Mouse (Mus musculus) liver, embryonic 16.5 days (tissue): ENCODE results near the gene Ppig. TPM values are rescaled to one million over a fixed set of nuclear protein-coding genes. Genes with fewer than 3 reads are reported as not detected.

Experiments
- ATAC-seq: fragments of 200-750 bp; cut with Nextera tagmentation; 2 replicates; pipeline ENCODE4 v1.8.0; 2017; ENCODE audit warnings: low read depth, mild to moderate bottlenecking, moderate number of reproducible peaks, moderate library complexity
- H3K27ac ChIP-seq: fragments of 300-500 bp; sonication (generic); 2 replicates; pipeline ENCODE4 v1.5.1; 2014; ENCODE audit warnings: mild to moderate bottlenecking, low read length
- H3K27me3 ChIP-seq: fragments of 300-500 bp; sonication (generic); 2 replicates; pipeline ENCODE4 v1.6.1; 2014; ENCODE audit warnings: low read depth, low read length, mixed read lengths; ENCODE audit not compliant: control insufficient read depth, insufficient read depth
- H3K36me3 ChIP-seq: fragments of 300-500 bp; sonication (generic); 2 replicates; pipeline ENCODE4 v1.6.1; 2014; ENCODE audit warnings: mild to moderate bottlenecking; ENCODE audit not compliant: control insufficient read depth, insufficient read depth
- H3K4me1 ChIP-seq: fragments of 300-500 bp; sonication (generic); 2 replicates; pipeline ENCODE4 v1.6.1; 2014; ENCODE audit warnings: low read depth, low read length, mixed read lengths; ENCODE audit not compliant: control insufficient read depth
- H3K4me2 ChIP-seq: fragments of 300-500 bp; sonication (generic); 2 replicates; pipeline ENCODE4 v1.6.1; 2014; ENCODE audit warnings: low read depth, low read length, mixed read lengths
- H3K4me3 ChIP-seq: fragments of 300-500 bp; sonication (generic); 2 replicates; pipeline ENCODE4 v1.5.1; 2014; ENCODE audit warnings: low read depth, mild to moderate bottlenecking, low read length
- H3K9ac ChIP-seq: fragments of 300-500 bp; sonication (generic); 2 replicates; pipeline ENCODE4 v1.6.1; 2014; ENCODE audit warnings: low read depth, low read length
- H3K9me3 ChIP-seq: fragments of 300-500 bp; sonication (generic); replicated peaks from 2 replicates; pipeline ENCODE4 v1.6.1; 2016; ENCODE audit warnings: low read length; ENCODE audit not compliant: control insufficient read depth
- WGBS: fragments of 180-500 bp; shearing (Covaris S2); extraction: QIAGEN DNeasy Blood & Tissue Kit; methylation state at CpG from one replicate; pipeline ENCODE4 v1.1.7; 2014; ENCODE audit not compliant: insufficient replicate concordance; 5-methylcytosine and 5-hydroxymethylcytosine counted together
- polyA plus RNA-seq: library from polyadenylated mRNA; unstranded; fragments of >200 nt; fragmentation: Nextera tagmentation; extraction: Ambion mirVana; gene quantifications from 2 replicates; pipeline ENCODE4 v1.2.1, GENCODE M21; 2015

Gene Ppig
- polyA plus RNA-seq, 1 experiment from 2014 or later: 45.7 TPM

DNA sequence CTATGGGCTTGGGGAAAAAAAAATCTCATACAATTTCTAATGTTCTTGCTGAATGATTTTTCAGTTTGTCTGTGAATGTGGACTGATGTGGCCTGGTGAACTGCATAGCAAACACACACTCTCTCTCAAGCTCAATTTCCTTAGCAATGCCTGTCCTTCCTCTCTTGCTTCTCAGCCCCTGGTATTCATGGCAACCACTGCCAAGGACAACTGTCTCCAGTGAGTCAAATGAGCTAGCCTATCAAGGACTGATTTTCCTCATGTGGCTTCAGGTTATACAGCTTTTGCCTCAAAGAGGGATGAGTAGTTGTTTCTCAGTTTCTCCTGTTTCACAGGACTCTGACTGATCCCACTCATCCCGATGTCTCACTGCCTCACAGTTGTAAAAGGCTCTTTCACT lies 3.2 kb upstream of the Ppig start:
- no peaks in the 10 kb centered on the region for H3K9me3 ChIP-seq
- H3K36me3 ChIP-seq: no peaks in the 10 kb centered on the region
- ATAC-seq: no peak
- H3K4me2 ChIP-seq: no peak overlapping the region
- 65% methylated on average over 1 of the region's 1 CpGs for WGBS
- H3K9ac ChIP-seq: no peak overlapping the region
- H3K4me3 ChIP-seq: no peak overlapping the region
- H3K27me3 ChIP-seq: no peaks in the 10 kb centered on the region; the same call in 1 of the 2 replicates
- peaks cover 5% of the 10 kb centered on the region for H3K4me1 ChIP-seq
- no peak overlapping the region for H3K27ac ChIP-seq

DNA sequence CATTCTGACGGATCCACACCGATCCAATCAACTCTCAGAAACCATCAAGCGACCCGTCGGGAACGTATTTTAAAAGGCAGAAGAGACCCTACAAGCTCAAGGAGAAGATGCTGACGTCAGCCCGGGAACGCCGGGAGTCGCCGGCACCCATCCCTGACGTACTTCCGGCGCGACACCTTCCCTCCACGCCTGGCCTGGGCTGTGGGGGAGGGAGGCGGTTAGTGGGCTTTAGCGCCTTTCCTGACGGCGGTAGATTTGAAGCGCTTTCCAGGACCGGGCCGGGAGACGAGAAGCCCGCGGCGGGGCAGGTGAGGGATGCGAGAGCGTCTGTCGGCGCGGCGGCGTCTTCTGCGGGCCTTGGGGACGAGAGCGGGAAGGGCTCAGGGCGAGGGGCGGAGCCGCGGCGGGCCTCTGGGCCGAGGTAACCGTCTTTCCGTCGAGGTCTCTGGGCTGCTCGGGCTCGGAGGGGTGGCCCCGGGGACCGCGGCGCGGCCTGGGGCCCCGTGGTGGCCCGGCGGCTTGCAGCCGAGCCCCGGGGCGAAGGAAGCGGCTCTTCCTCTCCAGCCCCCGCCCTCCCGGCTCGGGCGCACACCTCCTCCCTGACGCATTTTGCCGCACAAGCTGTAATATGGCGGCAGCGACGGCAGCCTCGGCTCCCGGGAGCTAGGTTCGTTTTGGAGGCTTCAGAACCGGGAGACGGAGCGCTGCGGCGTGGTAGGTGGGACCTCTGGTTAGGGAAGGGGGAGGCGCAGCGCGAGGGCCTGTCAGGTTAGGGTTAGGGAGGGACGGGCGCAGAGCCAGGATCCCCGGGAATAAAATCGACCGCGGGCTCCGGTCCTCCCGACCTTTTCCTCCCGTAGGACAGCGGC lies 539 bp downstream of the Ppig start:
- H3K36me3 ChIP-seq: no peaks in the 10 kb centered on the region
- peak overlapping the region; percentile 83 for H3K4me3 ChIP-seq
- WGBS: under 1% methylated on average over 79 of the region's 91 CpGs
- peak overlapping the region; percentile 80 for H3K9ac ChIP-seq
- H3K4me2 ChIP-seq: peak overlapping the region; percentile 88
- no peaks in the 10 kb centered on the region; the same call in 1 of the 2 replicates for H3K27me3 ChIP-seq
- H3K9me3 ChIP-seq: no peaks in the 10 kb centered on the region
- peak overlapping the region; percentile 82 for H3K27ac ChIP-seq
- peaks cover 7% of the 10 kb centered on the region for H3K4me1 ChIP-seq
- peak; percentile 88 for ATAC-seq

DNA sequence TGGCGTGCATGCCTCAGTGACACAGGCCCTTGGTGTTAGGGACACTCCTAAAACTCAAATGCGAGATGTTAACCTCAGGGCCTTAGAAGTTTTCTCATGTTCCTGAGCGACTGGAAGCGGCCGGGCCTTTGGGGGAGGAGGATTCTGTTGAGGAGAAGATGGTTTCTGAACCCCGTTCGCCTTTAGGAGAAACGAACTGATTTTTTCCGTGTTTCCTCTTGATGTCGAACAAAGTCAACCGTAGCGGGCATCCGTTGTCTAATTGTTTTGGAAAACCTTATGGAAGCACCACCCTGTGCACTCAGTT lies 1.1 kb downstream of the Ppig start:
- H3K4me1 ChIP-seq: peaks cover 7% of the 10 kb centered on the region
- H3K27me3 ChIP-seq: no peaks in the 10 kb centered on the region; the same call in 1 of the 2 replicates
- peak overlapping the region; percentile 83 for H3K4me3 ChIP-seq
- H3K4me2 ChIP-seq: peak overlapping the region; percentile 70
- peak overlapping the region; percentile 82 for H3K27ac ChIP-seq
- WGBS: 0% methylated on average over 13 of the region's 13 CpGs
- peak overlapping the region; percentile 80 for H3K9ac ChIP-seq
- no peaks in the 10 kb centered on the region for H3K9me3 ChIP-seq
- ATAC-seq: no peak
- H3K36me3 ChIP-seq: no peaks in the 10 kb centered on the region

DNA sequence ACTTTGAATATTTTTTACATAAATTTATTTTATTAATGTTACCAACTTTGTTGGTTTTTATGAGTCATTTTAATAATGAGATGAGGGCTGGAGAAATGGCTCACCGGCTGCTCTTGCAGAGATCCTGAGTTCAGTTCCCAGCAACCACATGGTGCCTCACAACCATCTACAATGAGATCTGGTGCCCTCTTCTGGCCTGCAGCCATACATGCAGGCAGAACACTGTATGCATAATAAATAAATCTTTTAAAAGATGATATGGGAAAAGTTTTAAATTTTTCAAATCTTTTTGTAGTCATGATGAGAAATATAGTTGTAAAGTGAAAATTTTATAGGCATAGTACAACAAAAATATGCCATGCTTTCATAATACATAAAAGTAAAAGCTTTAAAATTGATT lies 22.7 kb downstream of the Ppig start:
- no peak for ATAC-seq
- no peak overlapping the region for H3K27ac ChIP-seq
- peaks cover 39% of the 10 kb centered on the region for H3K36me3 ChIP-seq
- H3K4me3 ChIP-seq: no peak overlapping the region
- WGBS: 83% methylated on average over 1 of the region's 1 CpGs
- no peaks in the 10 kb centered on the region for H3K4me1 ChIP-seq
- H3K27me3 ChIP-seq: no peaks in the 10 kb centered on the region
- H3K4me2 ChIP-seq: no peak overlapping the region
- H3K9ac ChIP-seq: no peak overlapping the region
- H3K9me3 ChIP-seq: no peaks in the 10 kb centered on the region; the same call in 1 of the 2 replicates

DNA sequence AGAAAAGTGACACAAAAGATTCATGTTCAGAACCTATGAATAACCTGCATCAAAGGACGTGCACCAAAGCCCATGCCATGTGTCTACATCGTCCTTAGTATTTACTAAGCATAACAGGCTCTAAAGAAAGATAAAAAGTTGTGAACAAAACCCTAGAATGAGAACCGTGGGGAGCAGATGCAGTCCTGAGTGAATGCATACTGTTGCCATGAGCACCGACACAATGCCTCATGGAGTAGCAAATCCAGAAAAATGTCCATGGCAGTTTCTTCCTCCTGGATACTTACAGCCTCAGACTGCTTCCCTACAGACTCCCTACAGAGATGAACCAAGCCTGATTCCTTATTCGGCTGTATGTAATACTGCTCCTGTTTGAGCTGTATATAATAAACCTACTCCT lies 38.6 kb downstream of the Ppig start:
- Histone ChIP-seq H3K4me3 (no peak overlapping the region), H3K9ac (no peak overlapping the region), H3K27me3 (no peaks in the 10 kb centered on the region), H3K4me2 (no peak overlapping the region), H3K9me3 (no peaks in the 10 kb centered on the region), H3K36me3 (no peaks in the 10 kb centered on the region), H3K27ac (no peak overlapping the region), H3K4me1 (no peaks in the 10 kb centered on the region)
- WGBS: 64% methylated on average over 5 of the region's 5 CpGs
- no peak for ATAC-seq

DNA sequence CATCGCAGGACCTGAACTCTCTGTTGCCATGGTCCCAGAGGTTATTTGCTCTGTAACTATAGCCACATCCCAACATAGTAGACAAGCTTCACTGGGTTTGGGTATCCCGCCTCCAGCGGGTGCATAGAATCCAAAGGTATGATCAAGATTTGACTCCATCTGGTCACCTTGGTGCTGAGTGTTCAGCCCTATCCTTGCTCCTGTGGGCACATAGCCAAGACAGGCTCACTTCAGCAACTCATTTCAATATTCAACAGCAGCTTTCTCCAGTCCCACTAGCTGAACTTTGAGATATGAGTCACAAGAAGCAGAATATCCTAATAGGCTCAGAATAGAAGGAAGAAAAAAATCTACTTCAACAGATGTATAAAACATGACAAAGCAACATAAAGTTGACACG lies 41.0 kb downstream of the Ppig start:
- Histone ChIP-seq H3K9me3 (no peaks in the 10 kb centered on the region), H3K9ac (no peak overlapping the region), H3K4me1 (no peaks in the 10 kb centered on the region), H3K4me3 (no peak overlapping the region), H3K27ac (no peak overlapping the region), H3K4me2 (no peak overlapping the region), H3K27me3 (no peaks in the 10 kb centered on the region), H3K36me3 (no peaks in the 10 kb centered on the region)
- 67% methylated on average over 4 of the region's 4 CpGs for WGBS
- no peak for ATAC-seq

DNA sequence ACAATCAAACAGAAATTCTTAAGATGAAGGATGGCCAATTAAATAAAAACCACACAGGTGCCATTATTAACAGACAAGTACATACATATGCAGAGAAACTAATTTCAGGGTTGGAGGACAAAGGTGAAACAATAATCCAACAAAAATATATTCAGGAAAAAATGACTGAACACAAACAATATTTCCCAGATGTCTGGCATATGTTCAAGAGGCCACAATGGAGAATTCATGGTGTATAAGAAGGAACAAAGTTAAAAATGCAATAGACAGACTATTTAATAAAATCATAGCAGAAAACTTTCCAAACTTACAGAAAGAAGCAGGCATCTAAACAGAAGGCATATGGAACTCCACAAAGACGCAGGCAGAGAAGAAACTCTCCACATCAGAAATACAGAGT lies 42.4 kb downstream of the Ppig start:
- Histone ChIP-seq H3K27ac (no peak overlapping the region), H3K4me3 (no peak overlapping the region), H3K4me2 (no peak overlapping the region), H3K36me3 (no peaks in the 10 kb centered on the region), H3K9ac (no peak overlapping the region), H3K27me3 (no peaks in the 10 kb centered on the region), H3K9me3 (no peaks in the 10 kb centered on the region), H3K4me1 (no peaks in the 10 kb centered on the region)
- WGBS: 47% methylated on average over 1 of the region's 1 CpGs
- no peak for ATAC-seq

DNA sequence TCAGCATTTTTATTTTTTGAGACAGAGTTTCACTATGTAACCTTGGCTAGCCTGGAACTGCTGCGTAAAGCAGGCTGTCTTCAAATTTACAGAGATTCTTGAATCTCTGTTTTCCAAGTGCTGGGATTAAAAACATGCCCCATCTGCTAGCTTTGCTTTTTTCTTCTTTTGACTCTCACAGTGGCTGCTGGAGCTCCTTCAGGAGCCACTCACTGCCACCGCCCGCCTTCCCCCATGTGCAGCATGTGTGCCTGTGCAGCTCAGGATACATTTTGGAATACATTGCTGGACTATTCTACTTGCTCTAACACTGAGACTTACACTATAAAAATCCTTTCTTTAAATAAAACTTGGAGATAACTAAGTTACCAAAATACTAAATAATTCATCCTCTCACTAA lies 51.0 kb downstream of the Ppig start:
- no peaks in the 10 kb centered on the region for H3K4me1 ChIP-seq
- 70% methylated on average over 3 of the region's 3 CpGs for WGBS
- no peaks in the 10 kb centered on the region for H3K9me3 ChIP-seq
- H3K36me3 ChIP-seq: no peaks in the 10 kb centered on the region
- H3K4me2 ChIP-seq: no peak overlapping the region
- ATAC-seq: no peak
- no peak overlapping the region for H3K4me3 ChIP-seq
- no peaks in the 10 kb centered on the region for H3K27me3 ChIP-seq
- H3K27ac ChIP-seq: no peak overlapping the region
- no peak overlapping the region for H3K9ac ChIP-seq

DNA sequence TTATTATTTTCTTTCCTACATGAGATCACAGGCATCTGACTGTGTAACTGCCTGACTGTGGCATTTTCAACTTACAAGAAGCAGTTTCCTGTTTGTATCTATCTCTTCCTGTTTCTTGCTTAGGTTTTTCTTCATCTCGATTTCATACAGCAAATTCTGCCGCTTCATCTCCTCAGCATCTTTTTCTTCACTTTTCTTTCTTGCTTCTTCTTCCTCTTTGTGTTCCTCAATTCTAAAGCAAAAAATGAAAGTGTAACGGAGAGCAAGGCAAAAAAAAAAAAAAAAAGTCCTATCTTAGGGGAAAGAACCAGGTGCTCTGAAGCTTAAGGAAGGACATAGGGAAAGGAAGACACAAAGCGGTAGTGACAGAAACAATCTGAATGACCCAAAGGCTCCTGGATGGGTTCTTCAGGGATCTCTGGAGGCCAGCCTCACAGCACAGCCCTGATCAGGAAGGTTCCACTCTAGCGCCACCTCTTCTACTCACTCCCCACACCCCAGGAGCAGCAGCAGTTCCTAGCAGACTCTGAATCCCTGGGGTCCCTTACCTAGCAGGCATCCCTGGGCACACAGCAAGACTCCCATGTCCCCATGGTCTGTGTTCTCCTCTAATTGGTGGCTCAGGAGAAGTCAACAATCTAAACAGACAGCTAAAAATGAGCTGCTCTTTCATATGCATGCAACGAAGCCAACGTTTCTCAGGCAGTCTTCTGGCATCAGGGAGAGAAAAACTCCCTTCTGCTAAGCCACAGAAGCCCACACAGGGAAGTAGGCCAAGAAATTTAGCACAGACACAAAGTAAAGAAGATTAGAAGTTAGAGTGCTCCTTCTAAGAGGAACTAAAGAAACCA lies 55.9 kb downstream of the Ppig start:
- no peaks in the 10 kb centered on the region for H3K4me1 ChIP-seq
- no peak for ATAC-seq
- H3K9me3 ChIP-seq: no peaks in the 10 kb centered on the region
- no peaks in the 10 kb centered on the region for H3K27me3 ChIP-seq
- H3K4me2 ChIP-seq: no peak overlapping the region
- no peak overlapping the region for H3K9ac ChIP-seq
- 35% methylated on average over 7 of the region's 7 CpGs for WGBS
- H3K36me3 ChIP-seq: no peaks in the 10 kb centered on the region
- H3K27ac ChIP-seq: no peak overlapping the region
- no peak overlapping the region for H3K4me3 ChIP-seq
